Mouse (Mus musculus) layer of hippocampus, postnatal 14 days (tissue): ENCODE measurements around the gene Bpi. TPM values are rescaled to one million over a fixed set of nuclear protein-coding genes. Genes with fewer than 3 reads are reported as not detected.

Experiments
- DNase-seq, 2 experiments: peaks; one replicate each; pipeline ENCODE4 v3.0.0; 2021 to 2022; ENCODE audit warnings: low spot score in 2 of 2, mixed read lengths in 1 of 2
- long read RNA-seq, 2 experiments: library from polyadenylated mRNA; stranded (forward); transcript quantifications; one replicate each; pipeline ENCODE4 v2.0.0; 2021
- total RNA-seq, 2 experiments: library from RNA; stranded (reverse); gene quantifications; 2 replicates each; pipeline ENCODE4 v1.2.3; 2021

Gene Bpi
- total RNA-seq: not detected
- long read RNA-seq, experiment 1: 0 reads
- long read RNA-seq, experiment 2: 0 reads

DNA sequence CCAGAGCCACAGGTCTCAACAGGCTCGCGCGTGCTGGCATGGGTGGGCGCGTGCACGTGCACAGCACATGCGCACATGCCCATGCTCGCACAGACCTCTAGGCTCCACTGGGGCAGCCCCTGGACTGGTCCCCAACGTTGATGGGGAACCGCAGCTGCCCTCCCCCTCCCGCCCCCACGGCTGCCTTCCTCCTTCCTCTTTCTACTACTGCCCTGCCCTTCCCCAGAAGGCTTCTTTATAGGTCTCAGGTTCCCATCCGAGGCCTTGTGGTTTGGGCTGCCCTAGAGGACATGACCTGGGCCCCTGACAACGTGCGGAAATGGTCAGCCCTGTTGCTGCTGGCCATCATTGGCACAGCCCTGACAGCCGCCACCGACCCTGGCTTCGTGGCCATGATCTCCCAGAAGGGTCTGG, at the start of gene Bpi:
Gene Bpi, plus strand, starts transcription at position 90 of the 414 bp plus-strand sequence.
- no peak for DNase-seq

- no peak for DNase-seq
These were observed 48.1 kb upstream of the Bpi start for GRCm38 (mm10) chr2:158209776-158210175.

GRCm38 (mm10) chr2:158210503-158210902, 47.4 kb upstream of the Bpi start:
- DNase-seq: no peak

DNA sequence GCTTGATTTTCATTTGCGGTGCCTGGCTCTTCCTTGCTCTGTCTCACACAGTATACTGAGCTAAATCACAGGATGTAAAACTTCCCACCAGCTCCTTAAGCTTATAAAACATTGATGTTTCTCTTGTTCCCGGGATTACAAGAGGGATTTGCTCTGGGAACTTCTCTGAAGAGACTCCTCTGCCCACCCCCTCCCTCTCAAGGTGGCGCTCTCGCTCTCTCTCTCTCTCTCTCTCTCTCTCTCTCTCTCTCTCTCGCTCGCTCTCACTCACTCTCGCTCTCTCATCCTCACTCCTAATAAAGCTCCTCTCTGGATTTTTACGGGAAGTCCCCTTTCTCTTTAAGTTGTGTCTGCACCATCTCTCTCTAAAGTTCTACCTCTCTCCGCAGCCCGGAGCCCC, 46.9 kb upstream of the Bpi start:
- no peak for DNase-seq

DNA sequence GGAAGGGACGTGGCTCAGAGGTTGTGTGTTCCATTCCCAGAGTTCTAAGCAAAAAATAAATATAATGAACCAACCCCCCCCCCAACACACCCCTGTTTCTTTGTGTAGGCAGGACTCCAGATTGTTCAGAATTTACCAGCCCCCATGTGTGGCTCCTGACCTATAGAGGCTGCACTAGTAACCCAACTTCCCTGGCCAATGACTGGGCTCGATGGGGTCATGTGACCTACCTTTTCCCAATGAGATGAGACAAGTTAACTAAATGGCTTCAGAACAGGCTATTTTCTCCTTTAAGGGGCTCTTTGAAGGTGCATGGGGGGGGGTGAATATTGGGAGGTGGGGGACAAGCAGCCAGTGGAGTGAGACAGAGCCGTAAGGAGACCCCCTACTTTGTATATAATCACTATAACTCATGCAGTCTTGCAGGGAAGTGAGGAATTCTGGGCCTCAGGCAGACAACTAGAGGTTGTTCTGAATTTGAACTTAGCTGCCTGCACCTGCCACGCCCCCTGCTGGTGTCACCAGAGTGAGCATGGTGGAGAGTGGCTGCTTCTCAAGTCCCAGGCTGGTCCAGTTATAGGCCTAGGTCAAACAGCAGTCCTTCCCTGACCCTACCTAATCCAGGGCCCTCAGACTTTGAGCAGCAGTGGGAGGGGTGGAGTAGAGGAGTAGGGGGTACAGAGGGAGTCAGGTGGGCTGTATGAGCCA, 46.0 kb upstream of the Bpi start:
- no peak for DNase-seq

DNA sequence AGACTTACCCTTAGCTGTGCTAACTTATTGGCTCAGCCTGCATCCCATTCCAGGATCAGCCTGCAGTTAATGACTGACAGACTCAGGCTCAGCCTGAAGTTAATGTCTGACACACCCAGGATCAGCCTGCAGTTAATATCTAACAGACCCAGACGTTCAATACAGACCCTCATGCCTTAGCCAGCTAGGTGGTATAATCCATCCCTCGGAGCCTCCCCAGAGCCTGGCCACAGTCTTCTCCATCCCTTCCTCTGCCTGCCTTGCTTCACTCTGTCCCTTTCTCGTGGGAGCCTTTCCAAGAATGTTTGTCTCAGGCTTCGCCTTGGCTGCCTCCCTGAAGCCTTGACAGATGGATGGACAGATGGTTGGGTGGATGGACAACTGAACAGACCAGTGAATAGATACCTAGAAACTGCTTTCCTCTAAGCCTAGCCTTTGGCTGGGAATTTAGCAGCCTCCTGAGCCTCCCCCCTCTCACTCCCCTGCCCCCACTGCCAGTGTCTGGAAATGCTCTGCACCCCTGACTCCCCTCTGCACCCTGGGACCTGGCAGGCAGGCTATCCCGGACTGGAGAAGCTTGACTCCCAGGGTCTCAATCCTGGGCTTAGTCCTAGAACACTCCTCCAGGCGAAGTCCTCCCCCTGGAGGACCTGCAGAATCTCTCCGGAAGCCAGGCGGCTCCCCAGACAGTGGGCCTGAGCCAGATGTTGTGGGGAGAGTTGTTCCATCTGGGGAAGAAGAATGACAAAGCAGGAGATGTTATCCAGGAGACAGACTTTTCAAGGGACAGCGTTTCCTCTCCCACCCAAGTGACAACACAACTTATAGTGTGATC, 42.4 kb upstream of the Bpi start:
- no peak for DNase-seq

DNA sequence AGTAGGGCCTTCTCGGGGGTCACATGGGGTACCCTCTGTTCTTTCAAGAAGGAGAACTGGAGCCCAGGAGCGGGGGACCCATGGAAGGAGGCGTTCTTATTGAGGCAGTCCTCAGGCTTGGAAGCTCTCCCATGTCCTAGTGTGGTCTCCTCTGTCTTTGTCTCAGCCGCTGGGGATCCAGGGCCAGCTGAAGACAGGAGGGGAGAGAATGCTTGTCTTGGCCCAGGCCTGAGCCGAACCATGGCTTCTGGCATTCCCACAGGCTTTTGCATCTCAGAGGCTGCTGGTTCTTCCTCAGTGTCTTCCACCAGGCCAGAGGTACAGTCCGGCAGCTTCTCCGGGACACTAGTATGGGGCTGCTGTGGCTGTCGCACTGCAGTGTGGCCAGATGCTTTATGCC, 41.4 kb upstream of the Bpi start:
- peak in 1 of 2 experiments; percentile 20 for DNase-seq

- no peak for DNase-seq
These were observed 38.3 kb upstream of the Bpi start for GRCm38 (mm10) chr2:158219562-158219961.

GRCm38 (mm10) chr2:158221446-158222084, 36.3 kb upstream of the Bpi start:
- DNase-seq: no peak

DNA sequence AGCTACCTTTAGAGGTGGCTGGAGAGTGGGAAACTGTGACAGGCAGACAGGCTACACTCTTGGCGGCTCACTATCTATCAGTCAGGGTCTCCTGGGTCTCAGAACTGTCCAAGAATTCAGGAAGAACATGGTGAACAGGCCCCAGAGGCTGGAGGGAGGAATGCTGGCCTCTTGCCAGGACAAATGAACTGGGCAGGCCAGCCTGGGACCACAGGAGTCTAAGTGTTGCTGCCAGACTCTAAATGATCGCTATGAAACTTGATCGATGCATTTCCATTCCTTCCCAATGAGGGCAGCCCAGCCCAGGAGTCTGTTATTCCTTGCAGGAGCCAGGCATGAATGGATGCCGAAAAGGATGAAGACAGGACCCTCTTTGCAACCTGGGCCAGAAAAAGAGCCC, 35.2 kb upstream of the Bpi start:
- DNase-seq: no peak

DNA sequence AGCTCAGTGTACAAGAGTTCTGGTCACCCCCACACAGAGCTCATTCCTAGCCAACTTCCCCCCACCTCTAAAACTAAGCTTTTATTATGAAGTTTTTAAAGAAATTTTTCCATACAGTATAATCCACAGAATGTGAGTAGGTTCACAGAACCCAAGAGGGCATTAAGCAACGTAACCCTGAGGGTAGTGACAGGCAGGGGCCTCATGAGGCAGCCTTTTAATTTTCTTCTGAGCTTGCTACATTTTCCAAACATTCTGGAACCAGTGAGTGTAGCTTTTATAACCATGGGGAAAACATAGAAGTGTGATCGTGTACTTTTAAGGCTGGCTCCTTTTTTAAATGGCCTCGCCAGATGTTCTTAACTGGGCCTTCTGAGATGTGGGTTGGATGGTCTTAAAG, 34.4 kb upstream of the Bpi start:
- no peak for DNase-seq

GRCm38 (mm10) chr2:158225301-158225700, 32.6 kb upstream of the Bpi start:
- no peak for DNase-seq

- DNase-seq: no peak
These were observed 29.0 kb upstream of the Bpi start, which contains the start of gene D630003M21Rik for GRCm38 (mm10) chr2:158228670-158229502. Gene D630003M21Rik (minus strand): TSS chr2:158229222.

DNA sequence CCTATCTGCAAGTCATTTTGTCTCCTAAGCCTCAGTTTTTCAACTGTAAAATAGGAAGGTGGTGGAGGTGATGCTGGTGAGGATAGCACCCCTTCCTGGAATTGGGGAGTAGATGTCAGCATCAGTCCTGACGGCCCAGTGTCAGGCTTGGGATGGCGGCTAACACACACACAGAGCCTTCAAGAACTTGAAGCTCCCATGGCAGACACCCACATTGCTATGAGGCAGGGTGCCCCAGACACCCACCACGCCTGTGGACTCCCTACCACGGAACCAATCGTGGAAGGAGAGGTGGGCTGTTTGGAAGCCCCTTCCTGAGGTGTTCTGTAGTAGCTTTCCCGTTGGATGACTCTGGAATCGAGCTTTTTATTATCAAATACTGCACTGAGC, 28.4 kb upstream of the Bpi start:
- DNase-seq: no peak

GRCm38 (mm10) chr2:158230617-158231016, 27.3 kb upstream of the Bpi start:
- DNase-seq: no peak

GRCm38 (mm10) chr2:158231071-158231470, 26.8 kb upstream of the Bpi start:
- DNase-seq: no peak

DNA sequence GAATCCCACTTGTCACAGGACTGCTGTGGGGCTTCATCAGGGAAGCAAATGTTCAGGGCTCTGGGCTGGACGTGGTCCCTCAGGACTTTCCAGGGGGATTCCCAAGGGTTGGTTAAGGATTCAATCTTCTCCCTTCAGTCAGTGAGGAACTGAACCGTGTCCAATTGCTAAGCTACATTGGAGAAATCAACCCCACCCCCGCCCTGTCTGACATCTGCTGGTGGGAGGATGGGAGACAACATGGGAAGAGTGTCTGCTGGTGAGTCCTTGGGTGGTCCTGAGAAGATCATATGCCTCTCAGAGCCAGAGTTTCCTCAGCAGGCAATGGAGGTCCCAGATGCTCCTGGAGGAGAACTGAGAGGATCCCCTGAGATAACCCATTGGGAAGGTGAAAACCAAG, 25.5 kb upstream of the Bpi start:
- no peak for DNase-seq

- no peak for DNase-seq
These were observed 24.8 kb upstream of the Bpi start for GRCm38 (mm10) chr2:158233106-158233505.

GRCm38 (mm10) chr2:158236698-158237097, 21.2 kb upstream of the Bpi start:
- DNase-seq: no peak

GRCm38 (mm10) chr2:158238101-158238500, 19.8 kb upstream of the Bpi start:
- no peak for DNase-seq

DNA sequence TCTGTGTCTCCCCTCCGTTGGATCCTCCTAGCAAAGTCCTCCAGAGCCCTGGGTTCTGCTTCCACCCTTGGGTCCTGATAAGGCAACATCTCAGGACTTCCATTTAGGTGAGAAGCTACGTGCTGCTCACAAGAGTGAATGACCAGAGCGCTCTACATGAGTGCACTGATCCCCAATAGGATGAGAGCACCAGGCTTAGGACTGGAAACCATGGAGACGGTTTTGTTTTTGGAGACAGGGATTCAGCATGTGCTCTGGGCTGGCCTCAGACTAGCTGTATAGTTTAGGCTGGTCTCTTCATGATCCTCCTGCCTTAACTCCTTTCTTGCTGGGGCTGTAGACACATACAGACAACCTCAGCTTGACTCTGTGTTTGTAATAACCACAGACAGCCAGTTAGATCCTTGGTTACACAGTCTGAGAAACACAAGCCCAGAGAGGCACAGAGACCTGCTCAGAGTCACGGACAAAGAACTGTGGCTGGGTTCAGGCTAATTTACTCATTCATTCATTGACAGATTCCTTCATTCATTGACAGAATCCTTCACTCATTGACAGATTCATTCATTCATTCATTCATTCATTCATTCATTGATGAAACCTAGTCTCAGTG, 16.7 kb upstream of the Bpi start:
- no peak for DNase-seq
